In the genomic region with DNA sequence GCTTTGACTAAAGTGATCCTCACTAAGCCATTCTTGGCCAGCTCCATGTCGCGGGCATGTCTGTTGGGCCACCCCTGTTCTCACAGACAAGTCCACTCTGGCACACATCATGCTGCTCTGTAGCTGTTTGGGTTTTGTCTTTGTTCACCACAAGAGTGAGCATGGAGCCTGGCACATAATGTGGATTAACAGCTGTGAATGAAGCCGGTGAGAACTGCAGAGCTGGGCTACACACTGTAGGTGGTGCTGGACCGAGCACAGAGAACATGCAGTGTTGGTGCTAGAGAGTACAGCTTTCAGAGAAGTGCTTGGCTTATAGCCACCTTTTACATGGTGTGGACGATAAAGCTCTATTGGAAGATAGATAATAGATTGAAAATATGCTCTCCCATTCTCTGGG, we compare ENCODE assay signal across 8 mouse cellular contexts.
A peak's percentile ranks its signal among the peaks of the same experiment; 100 is the strongest.
DNase-seq lines count a peak whose midpoint lies in the region; ATAC-seq and TF ChIP-seq lines count a peak whose summit lies in the region.

No protein-coding gene starts in this region.

- H3K9me3 ChIP-seq in neural tube, embryonic 11.5 days (ENCODE audit: control insufficient read depth, low read length): no peaks in the 10 kb centered on the region
- H3K9me3 ChIP-seq in limb, embryonic 14.5 days (ENCODE audit: control insufficient read depth, low read length): no peaks in the 10 kb centered on the region

- no peak overlapping the region for H3K9ac ChIP-seq in neural tube, embryonic 11.5 days (ENCODE audit: low read length)
- H3K9ac ChIP-seq in limb, embryonic 14.5 days (ENCODE audit: low read depth, low read length, severe bottlenecking): no peak overlapping the region

- peak; percentile 30 for DNase-seq in neural tube, embryonic 11.5 days (ENCODE audit: low spot score)
- no peak for DNase-seq in neural tube, embryonic 10.5 days (ENCODE audit: extremely low spot score, low spot score)
- DNase-seq in brain, embryonic 18.5 days (ENCODE audit: low read depth, low spot score): peak; percentile 28
- peak; percentile 53 to 62 for DNase-seq in frontal cortex, postnatal 10 days (ENCODE audit: low spot score in 2 of 2)
- DNase-seq in limb, embryonic 14.5 days (ENCODE audit: low spot score): peak; percentile 36
- DNase-seq in retina, adult 2 months (ENCODE audit: low read depth, low spot score): peak; percentile 16
- no peak for DNase-seq in spleen, postnatal 4 days (ENCODE audit: low spot score in 2 of 2)

- no peaks in the 10 kb centered on the region for H3K4me1 ChIP-seq in neural tube, embryonic 11.5 days (ENCODE audit: control insufficient read depth, insufficient read depth, low read length)
- H3K4me1 ChIP-seq in limb, embryonic 14.5 days (ENCODE audit: control insufficient read depth, insufficient read depth, low read length): no peaks in the 10 kb centered on the region

- H3K36me3 ChIP-seq in neural tube, embryonic 11.5 days (ENCODE audit: control insufficient read depth, insufficient read depth, low read length): no peaks in the 10 kb centered on the region
- no peaks in the 10 kb centered on the region for H3K36me3 ChIP-seq in limb, embryonic 14.5 days (ENCODE audit: control insufficient read depth, insufficient read depth, low read length)

- no peaks in the 10 kb centered on the region for H3K27me3 ChIP-seq in neural tube, embryonic 11.5 days (ENCODE audit: control insufficient read depth, insufficient read depth, low read length)
- no peaks in the 10 kb centered on the region for H3K27me3 ChIP-seq in limb, embryonic 14.5 days (ENCODE audit: control insufficient read depth, insufficient read depth, low read length)

- no peak overlapping the region for H3K4me3 ChIP-seq in neural tube, embryonic 11.5 days (ENCODE audit: low read depth, low read length)
- no peak overlapping the region for H3K4me3 ChIP-seq in limb, embryonic 14.5 days (replicated peaks; ENCODE audit: low read length)

- H3K4me2 ChIP-seq in neural tube, embryonic 11.5 days (ENCODE audit: low read depth): no peak overlapping the region
- H3K4me2 ChIP-seq in limb, embryonic 14.5 days (replicated peaks; ENCODE audit: low read depth, low read length, severe bottlenecking): no peak overlapping the region

- H3K27ac ChIP-seq in neural tube, embryonic 11.5 days (ENCODE audit: low read depth, low read length): no peak overlapping the region
- no peak overlapping the region for H3K27ac ChIP-seq in limb, embryonic 14.5 days (replicated peaks; ENCODE audit: low read depth, low read length)

- no peak for TF ChIP-seq POLR2A in limb, embryonic 14.5 days (IDR thresholded peaks at IDR 0.05; ENCODE audit: borderline replicate concordance, extremely low read depth, insufficient read depth, insufficient read length)

- no peak for ATAC-seq in neural tube, embryonic 11.5 days (ENCODE audit: insufficient read depth, low FRiP score, low TSS enrichment)
- 0 out of 2 replicates have a peak, but pooled peaks have one; percentile 55 for ATAC-seq in limb, embryonic 14.5 days (ENCODE audit: low FRiP score, low read depth)
- ATAC-seq in monocyte, adult 5-6 weeks (replicated peaks; ENCODE audit: insufficient number of reproducible peaks, low FRiP score, low TSS enrichment, poor library complexity, severe bottlenecking): no peak

- WGBS in neural tube, embryonic 11.5 days: 59% methylated on average over 5 of the region's 5 CpGs
- 58% methylated on average over 5 of the region's 5 CpGs for WGBS in limb, embryonic 14.5 days

Comparison
In these comparisons a context has a peak if more than half of its experiments do, and no peak if none do; other contexts are left out.
1. DNase-seq: peak in neural tube, embryonic 11.5 days (single experiment), brain, embryonic 18.5 days (single experiment), frontal cortex, postnatal 10 days (2 of 2), limb, embryonic 14.5 days (single experiment) and retina, adult 2 months (single experiment); none in neural tube, embryonic 10.5 days (single experiment) and spleen, postnatal 4 days (0 of 2).